Mouse (Mus musculus) megakaryocyte, adult 5-6 weeks (primary cell): ENCODE measurements around the gene Crnn. TPM values are rescaled to one million over a fixed set of nuclear protein-coding genes. Genes with fewer than 3 reads are reported as not detected.
A peak's percentile ranks its signal among the peaks of the same experiment; 100 is the strongest.

ENCODE experiments used
- ATAC-seq: 2 replicates; pipeline ENCODE4 v1.8.0; 2016; ENCODE audit warnings: mild to moderate bottlenecking, inconsistent platforms; ENCODE audit not compliant: poor library complexity, severe bottlenecking
- total RNA-seq, 2 experiments: library from RNA; stranded (forward) in 1 of 2; stranded (reverse) in 1 of 2; fragments of 153-499, 151-499 nt in 1 of 2; fragments of 221-1000, 200-1000 nt in 1 of 2; gene quantifications; 2 replicates each; pipeline versions ENCODE4 v1.2.3 to v1.2.4; 2015 to 2017

The Crnn gene
- total RNA-seq (2015), result not detected in 2 replicates
- total RNA-seq (2017), result not detected in 2 replicates

DNA sequence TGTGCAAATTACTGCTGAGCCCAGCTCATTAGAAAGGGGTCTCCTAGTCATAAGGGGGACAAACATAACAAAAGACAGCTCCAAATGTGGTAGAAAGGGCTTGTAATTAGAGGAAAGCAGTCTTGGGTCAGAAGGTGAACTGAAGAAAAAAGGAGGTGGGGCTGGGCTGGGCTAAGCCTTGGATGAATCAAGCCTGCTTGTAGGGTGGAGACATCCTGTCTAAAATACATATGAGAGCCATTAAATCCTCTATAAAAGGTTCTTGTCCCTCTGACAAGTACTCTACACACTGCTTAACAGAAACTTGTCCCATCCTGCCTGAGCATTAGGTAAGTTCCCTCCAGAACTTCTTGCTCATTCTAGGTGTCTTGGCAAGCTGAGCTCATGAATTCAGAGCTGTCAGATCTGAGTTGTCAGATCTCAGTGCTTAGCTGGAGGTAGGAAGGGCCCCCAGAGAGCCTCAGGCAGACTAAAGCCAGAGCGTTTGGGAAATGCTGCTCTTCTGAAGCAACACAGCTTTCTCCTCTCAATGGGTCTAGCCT is at the start of gene Crnn:
Gene Crnn, plus strand, starts transcription at position 278 of the 542 bp plus-strand sequence.
- no peak for ATAC-seq

DNA sequence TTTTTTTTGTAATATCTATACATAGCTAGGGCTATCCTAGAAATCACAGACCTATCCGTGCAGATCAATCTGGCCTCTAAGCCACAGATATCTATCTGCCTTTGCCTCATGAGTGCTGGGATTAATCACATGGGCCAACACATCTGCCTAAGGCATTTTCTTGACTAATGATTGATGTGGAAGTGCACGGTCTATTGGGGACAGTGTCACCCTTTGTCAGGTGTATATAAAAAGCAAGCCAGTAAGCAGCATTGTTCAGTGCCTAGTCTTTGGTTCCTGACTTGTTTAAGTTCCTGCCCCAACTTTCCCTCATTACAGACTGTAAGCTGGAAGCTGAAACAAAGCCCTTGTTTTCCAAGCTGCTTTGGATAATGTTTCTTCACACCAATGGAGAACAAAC is 48.1 kb upstream of the Crnn start:
- no peak for ATAC-seq

DNA sequence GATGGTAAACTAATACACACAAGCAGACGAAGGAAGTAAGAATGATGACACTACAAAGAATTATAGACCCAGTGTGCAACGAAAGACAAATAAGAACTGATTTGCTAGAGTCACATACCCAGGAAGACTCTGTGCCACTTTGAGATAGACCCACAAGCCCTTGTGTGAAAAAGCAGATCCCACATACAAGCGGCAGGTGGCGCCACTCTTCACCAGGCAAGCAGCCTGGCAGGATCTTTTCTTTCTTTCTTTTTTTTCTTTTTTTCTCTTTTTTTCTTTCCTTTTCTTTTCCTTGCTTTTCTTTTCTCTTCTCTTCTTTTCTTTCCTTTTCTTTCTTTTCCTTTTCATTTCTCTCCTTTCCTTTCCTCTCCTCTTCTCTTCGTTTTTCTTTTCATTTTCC is 32.9 kb upstream of the Crnn start:
- no peak for ATAC-seq

DNA sequence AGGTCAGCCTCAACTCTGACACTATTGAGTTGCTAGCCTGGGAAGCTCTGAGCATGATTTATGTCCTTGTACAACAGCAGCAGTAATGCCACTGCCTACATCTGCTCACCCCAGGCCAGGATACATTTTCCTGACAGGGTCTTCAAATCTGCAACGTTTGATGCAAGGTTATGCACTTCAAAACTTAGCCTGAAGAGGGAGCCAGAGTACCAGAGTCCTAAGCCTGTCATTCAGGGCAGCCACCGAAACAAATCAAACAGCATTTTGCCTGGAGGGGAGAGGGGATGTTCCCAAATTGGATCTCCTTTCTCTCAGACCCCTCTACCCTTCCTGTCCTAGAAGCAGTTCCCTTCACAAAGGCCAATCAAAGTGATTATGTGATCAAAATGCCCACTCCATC is 30.1 kb upstream of the Crnn start:
- ATAC-seq, result peak; percentile 40; the same call in 1 of the 2 replicates

DNA sequence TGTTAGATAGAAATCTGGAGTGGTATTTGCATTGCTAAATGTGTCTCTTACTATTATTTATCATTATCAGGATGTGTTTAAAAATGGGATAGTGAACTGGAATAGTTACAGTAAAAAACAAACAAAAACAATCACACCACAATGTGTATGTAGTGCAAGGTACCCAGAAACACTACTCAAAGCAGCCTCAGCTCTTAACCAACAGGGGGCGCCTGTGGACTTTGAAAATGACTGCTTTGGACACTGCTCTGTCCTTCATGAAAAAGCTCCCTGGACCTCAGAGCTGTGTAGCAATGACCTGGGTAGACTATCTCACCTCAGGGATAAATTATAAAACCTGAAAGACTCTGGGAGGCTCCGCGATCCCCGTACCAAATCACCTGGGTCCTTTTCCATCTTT is 25.5 kb upstream of the Crnn start:
- no peak for ATAC-seq

DNA sequence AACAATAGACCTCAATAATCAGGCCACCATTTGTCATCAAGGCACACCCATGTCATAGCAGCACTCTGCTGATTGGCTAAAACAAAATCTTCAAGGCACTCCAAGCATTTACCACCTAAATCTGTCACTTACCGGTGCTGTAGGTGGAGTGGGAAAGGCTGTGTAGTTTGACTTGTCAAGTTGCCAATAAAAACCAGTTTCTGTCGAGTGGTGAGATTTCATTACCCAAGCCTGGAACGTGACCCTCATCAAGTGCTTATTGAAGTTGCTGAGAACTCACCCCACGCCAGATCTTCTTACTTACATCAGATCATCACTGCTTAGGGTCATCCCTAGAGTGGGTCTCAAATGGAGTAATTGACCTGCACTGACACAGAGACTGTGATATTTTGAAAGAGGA is 16.5 kb upstream of the Crnn start:
- ATAC-seq, result no peak

DNA sequence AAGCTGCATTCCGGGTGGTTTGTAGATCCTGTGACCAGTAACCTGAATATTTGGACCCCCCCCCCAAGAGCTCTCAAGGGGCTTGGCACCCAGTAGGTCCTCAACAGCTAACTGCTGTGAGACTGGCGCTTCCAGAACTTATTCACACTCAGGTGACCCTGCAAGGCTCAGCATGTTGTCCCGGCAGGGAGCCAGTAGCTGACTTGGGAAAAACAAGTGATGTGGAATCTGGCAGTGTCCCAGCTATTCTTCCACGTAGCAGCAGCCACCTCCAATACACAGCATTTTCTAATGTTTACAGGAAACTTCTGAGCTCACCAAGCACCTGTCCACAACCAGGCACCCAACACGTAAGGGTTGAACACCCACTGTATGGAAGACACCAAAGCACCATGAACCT is 15.5 kb upstream of the Crnn start:
- ATAC-seq, result no peak

DNA sequence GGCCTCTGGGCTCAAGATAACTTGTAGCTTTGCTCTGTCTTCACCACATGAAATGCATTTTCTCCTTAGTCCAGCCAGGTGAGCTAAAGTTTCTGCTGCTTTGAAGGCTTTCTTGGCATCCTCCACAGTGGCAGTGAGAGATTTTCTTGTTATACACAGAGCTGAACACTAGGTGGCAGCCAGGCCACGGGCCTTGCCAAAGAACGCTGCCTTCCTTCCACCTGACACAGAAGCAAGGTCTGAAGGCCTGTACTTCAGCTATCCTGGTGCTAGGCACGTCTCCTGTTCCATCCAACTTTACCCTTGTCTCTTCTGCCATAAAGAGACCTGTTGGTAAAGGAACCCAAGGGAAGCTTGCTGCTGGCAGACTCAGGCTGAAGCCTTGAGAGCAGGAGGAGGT is 14.1 kb upstream of the Crnn start:
- peak; percentile 66 for ATAC-seq

DNA sequence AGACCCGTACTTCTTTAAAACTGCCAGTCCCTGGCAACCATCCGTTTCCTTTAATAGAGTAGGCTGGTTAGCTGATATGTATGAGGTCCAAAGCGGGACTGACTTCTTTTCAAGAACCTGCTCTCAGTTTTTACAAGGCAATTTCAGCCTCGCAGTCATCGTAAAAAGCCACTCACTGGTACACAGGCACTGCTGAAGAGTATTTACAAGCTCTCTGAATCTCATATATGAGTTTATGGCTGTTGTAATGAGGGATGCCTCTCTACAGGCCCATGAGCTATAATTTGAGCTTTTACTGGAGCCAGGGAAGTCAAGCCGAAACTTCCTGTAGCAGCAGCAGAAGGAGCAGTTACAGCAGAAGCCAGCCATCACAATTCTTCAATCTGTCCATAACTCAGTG is 17.9 kb downstream of the Crnn start:
- no peak for ATAC-seq

DNA sequence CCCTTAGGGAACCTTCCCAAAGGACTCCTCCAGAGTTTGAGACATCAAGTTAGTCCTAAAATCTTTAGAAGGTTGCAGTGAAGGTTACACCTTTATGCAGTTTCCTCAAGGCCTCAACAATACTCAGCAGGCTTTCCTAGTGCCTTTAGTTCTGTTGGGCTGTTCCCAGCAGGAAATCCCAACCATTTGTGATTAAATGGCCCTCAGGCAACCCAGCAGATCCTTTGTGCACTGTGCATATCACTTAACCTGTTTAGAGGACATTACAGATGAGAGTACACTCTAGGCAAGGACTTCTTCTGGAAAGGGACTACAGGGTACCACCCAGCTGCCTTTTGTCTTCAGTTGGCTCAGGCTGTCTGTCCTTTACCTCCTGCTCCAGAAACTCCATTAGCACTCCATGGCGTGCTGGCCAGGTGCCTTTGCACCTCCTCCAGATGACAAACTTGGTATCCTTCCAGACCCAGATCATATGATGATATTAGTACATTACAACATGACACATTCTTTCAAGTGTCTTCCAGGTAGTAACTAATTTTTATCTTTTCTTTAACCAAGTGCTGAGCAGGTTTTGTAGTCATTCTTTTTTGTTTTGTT is 18.5 kb downstream of the Crnn start:
- ATAC-seq, result no peak

DNA sequence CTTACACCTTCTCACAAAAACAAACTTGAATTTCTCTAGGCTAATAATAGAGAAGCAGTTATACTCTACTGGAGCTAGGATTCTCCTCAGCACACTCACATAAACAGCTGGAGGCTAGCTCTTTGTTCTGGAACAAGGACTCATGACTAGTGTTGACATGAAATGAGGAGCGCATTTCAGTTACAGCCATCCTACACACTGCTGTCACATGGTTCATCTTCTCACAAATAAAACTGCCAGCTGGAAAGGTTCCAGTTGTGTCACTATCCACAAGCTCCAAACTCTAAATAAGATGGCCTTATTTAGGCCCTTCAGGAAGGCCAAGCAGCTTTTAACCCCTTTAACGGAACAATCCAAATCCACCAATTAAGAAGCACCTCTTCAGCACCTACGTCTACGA is 36.3 kb downstream of the Crnn start:
- ATAC-seq, result no peak

DNA sequence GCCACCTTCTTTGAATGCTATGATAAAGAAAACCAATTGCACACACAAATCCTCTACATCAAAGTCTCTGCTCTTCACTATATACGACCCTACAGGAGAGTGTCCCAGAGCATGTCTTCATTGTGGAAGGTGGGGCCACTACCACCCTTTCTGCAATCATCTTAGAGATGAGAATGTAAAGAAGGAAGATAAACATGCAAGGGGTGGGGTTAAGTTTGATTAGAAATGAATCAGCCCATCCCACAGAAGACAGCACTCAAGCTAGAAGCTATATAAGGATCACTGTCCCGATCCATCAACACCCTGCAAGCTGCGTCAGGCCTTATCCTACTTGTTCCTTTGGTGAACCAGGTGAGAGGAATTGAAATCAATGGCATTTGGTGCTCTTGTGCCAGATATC is 52.4 kb downstream of the Crnn start, which contains the start of gene Flg2:
Gene Flg2, plus strand, starts transcription at position 301 of the 400 bp plus-strand sequence.
- ATAC-seq, result no peak

Other genes starting within 250 kb of the Crnn start
- not detected in 2 replicates for gene Lce3a, start 218.6 kb upstream of the Crnn start, total RNA-seq (2015)
- gene Lce3a, start 218.6 kb upstream of the Crnn start, total RNA-seq (2017), result not detected in 2 replicates
- not detected in 2 replicates for gene Lce3b, start 211.8 kb upstream of the Crnn start, total RNA-seq (2015)
- not detected in 2 replicates for gene Lce3b, start 211.8 kb upstream of the Crnn start, total RNA-seq (2017)
- not detected in 2 replicates for gene Lce3c, start 200.3 kb upstream of the Crnn start, total RNA-seq (2015)
- gene Lce3c, start 200.3 kb upstream of the Crnn start, total RNA-seq (2017), result not detected in 2 replicates
- not detected in 2 replicates for gene Lce3d, start 187.4 kb upstream of the Crnn start, total RNA-seq (2015)
- gene Lce3d, start 187.4 kb upstream of the Crnn start, total RNA-seq (2017), result not detected in 2 replicates
- not detected in 2 replicates for gene Lce3e, start 177.7 kb upstream of the Crnn start, total RNA-seq (2015)
- gene Lce3e, start 177.7 kb upstream of the Crnn start, total RNA-seq (2017), result not detected in 2 replicates
- not detected in 2 replicates for gene Lce3f, start 152.6 kb upstream of the Crnn start, total RNA-seq (2015)
- not detected in 2 replicates for gene Lce3f, start 152.6 kb upstream of the Crnn start, total RNA-seq (2017)
- gene Crct1, start 129.1 kb upstream of the Crnn start, total RNA-seq (2015), result not detected in 2 replicates
- gene Crct1, start 129.1 kb upstream of the Crnn start, total RNA-seq (2017), result not detected in 2 replicates
- not detected in 2 replicates for gene Lce1m, start 125.7 kb upstream of the Crnn start, total RNA-seq (2015)
- not detected in 2 replicates for gene Lce1m, start 125.7 kb upstream of the Crnn start, total RNA-seq (2017)
- not detected in 2 replicates for gene Gm4858, start 76.0 kb upstream of the Crnn start, total RNA-seq (2015)
- gene Gm4858, start 76.0 kb upstream of the Crnn start, total RNA-seq (2017), result not detected in 2 replicates
- not detected in 2 replicates for gene Flg2, start 52.5 kb downstream of the Crnn start, total RNA-seq (2015)
- gene Flg2, start 52.5 kb downstream of the Crnn start, total RNA-seq (2017), result not detected in 2 replicates
- gene Flg, start 128.7 kb downstream of the Crnn start, total RNA-seq (2015), result not detected in 2 replicates
- gene Flg, start 128.7 kb downstream of the Crnn start, total RNA-seq (2017), result not detected in 2 replicates
- not detected in 2 replicates for gene Hrnr, start 175.0 kb downstream of the Crnn start, total RNA-seq (2015)
- under 0.01 TPM in 1 of 2 replicates, not detected in the other for gene Hrnr, start 175.0 kb downstream of the Crnn start, total RNA-seq (2017)
- not detected in 2 replicates for gene Rptn, start 248.9 kb downstream of the Crnn start, total RNA-seq (2015)
- not detected in 2 replicates for gene Rptn, start 248.9 kb downstream of the Crnn start, total RNA-seq (2017)